Mouse (Mus musculus): ENCODE data around the gene Olfr1120. TPM values are rescaled to one million over a fixed set of nuclear protein-coding genes. Genes with fewer than 3 reads are reported as not detected.

Gene Olfr1120
- not detected in 2 replicates for polyA plus RNA-seq (2015; fragmentation: Nextera tagmentation; extraction: Ambion mirVana)

DNA sequence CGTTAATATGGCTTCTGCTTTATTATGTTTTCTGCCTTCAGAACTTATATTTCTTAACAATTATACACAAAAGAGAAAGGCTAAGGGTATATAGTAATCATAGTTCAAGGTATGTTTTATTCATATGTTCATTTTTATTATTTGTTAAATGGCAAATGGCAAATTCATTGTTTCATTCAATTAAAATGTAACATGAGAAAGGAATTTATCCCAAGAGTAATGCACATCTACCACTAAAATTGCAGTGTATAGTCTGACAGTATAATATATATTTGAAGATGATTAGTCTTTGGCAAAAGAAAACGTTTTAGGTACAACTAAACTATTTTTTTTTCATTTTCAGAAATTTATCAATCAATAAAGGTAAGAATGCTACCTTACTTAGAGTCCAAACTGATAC is at the start of gene Olfr1120:
Gene Olfr1120 (plus strand): TSS at position 301 of the 400 bp plus-strand sequence.

DNA sequence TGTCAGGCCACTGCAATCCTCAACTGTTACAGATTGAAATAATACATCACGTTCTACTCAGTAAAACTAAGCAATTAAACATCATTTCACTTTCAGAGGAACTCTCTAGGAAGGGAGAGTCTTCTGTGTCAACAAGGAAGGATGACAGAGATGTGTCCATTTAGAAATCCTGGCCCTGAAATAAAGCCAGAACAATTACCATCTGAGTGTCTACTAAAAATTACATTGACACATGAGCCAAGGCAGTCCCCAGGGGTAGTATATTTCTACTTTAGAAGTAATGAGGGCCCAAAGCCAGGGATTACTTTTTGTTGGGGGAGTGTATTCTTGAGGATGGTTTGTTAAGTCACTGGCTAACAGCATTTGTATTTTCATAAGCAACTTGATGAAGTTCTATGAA is 47.3 kb upstream of the Olfr1120 start, which contains the start of gene Olfr1118:
Gene Olfr1118 (plus strand): TSS at position 301 of the 400 bp plus-strand sequence.

GRCm38 (mm10) chr2:87369595-87369994 is 15.0 kb downstream of the Olfr1120 start, which contains the start of gene Olfr1121:
Olfr1121 (plus strand) TSS chr2:87369895.

DNA sequence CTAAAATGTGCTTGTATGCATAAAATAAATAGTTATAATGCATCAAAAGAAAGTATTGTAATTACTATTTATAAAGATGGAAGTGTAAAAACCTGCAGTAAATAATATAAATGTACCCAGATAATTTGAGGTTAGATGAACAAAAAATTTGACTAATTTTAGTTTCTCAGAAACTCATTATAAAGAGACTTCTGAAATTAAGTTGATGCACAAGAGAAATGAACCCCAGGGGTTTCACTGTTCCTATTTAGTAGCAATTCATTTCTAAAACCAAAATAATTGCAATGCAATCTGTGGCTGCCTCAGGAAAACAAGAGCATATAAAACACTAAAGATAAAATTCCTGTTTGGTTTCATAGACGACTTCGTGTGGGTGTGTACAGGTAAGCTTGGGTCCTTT is 30.9 kb downstream of the Olfr1120 start, which contains the start of gene Olfr1122:
Gene Olfr1122 (plus strand): TSS at position 301 of the 400 bp plus-strand sequence.

Other genes with a start within 250 kb of the Olfr1120 start
- gene Olfr259, start 240.2 kb upstream of the Olfr1120 start, polyA plus RNA-seq (2015; fragmentation: Nextera tagmentation; extraction: Ambion mirVana), result not detected in 2 replicates
- gene Olfr1110, start 214.5 kb upstream of the Olfr1120 start, polyA plus RNA-seq (2015; fragmentation: Nextera tagmentation; extraction: Ambion mirVana), result not detected in 2 replicates
- gene Olfr1111, start 202.2 kb upstream of the Olfr1120 start, polyA plus RNA-seq (2015; fragmentation: Nextera tagmentation; extraction: Ambion mirVana), result not detected in 2 replicates
- not detected in 2 replicates for gene Olfr1112, start 167.0 kb upstream of the Olfr1120 start, polyA plus RNA-seq (2015; fragmentation: Nextera tagmentation; extraction: Ambion mirVana)
- not detected in 2 replicates for gene Olfr1113, start 145.8 kb upstream of the Olfr1120 start, polyA plus RNA-seq (2015; fragmentation: Nextera tagmentation; extraction: Ambion mirVana)
- not detected in 2 replicates for gene Olfr1115, start 106.8 kb upstream of the Olfr1120 start, polyA plus RNA-seq (2015; fragmentation: Nextera tagmentation; extraction: Ambion mirVana)
- gene Olfr1116, start 87.3 kb upstream of the Olfr1120 start, polyA plus RNA-seq (2015; fragmentation: Nextera tagmentation; extraction: Ambion mirVana), result not detected in 2 replicates
- gene Olfr1118, start 47.2 kb upstream of the Olfr1120 start, polyA plus RNA-seq (2015; fragmentation: Nextera tagmentation; extraction: Ambion mirVana), result not detected in 2 replicates
- gene Olfr1121, start 15.1 kb downstream of the Olfr1120 start, polyA plus RNA-seq (2015; fragmentation: Nextera tagmentation; extraction: Ambion mirVana), result not detected in 2 replicates
- gene Olfr1122, start 31.0 kb downstream of the Olfr1120 start, polyA plus RNA-seq (2015; fragmentation: Nextera tagmentation; extraction: Ambion mirVana), result not detected in 2 replicates
- not detected in 2 replicates for gene Olfr1123, start 61.8 kb downstream of the Olfr1120 start, polyA plus RNA-seq (2015; fragmentation: Nextera tagmentation; extraction: Ambion mirVana)
- 0.06 and 0.11 TPM in 2 replicates for gene Olfr1124, start 75.5 kb downstream of the Olfr1120 start, polyA plus RNA-seq (2015; fragmentation: Nextera tagmentation; extraction: Ambion mirVana)
- not detected in 2 replicates for gene Olfr1126, start 99.1 kb downstream of the Olfr1120 start, polyA plus RNA-seq (2015; fragmentation: Nextera tagmentation; extraction: Ambion mirVana)
- not detected in 2 replicates for gene Pramel7, start 142.3 kb downstream of the Olfr1120 start, polyA plus RNA-seq (2015; fragmentation: Nextera tagmentation; extraction: Ambion mirVana)
- gene Pramel6, start 151.8 kb downstream of the Olfr1120 start, polyA plus RNA-seq (2015; fragmentation: Nextera tagmentation; extraction: Ambion mirVana), result not detected in 2 replicates
- gene Olfr153, start 177.0 kb downstream of the Olfr1120 start, polyA plus RNA-seq (2015; fragmentation: Nextera tagmentation; extraction: Ambion mirVana), result not detected in 2 replicates
- gene Olfr1128, start 190.7 kb downstream of the Olfr1120 start, polyA plus RNA-seq (2015; fragmentation: Nextera tagmentation; extraction: Ambion mirVana), result not detected in 2 replicates
- gene Olfr1129, start 219.1 kb downstream of the Olfr1120 start, polyA plus RNA-seq (2015; fragmentation: Nextera tagmentation; extraction: Ambion mirVana), result not detected in 2 replicates